Mouse (Mus musculus): ENCODE measurements at regions not wholly inside any gene's neighbourhood (a gene's known extent, or its start where the extent isn't known, plus 50 kb on each side); places are given as distances from the start of the nearest gene placed in this dataset.
A peak's percentile ranks its signal among the peaks of the same experiment; 100 is the strongest.

- H3K4me1 ChIP-seq (replicated peaks; ENCODE audit: control insufficient read depth, insufficient read depth, low read length) = 0 out of 2 replicates have a peak, but pooled peaks cover 2% of the 10 kb centered on the region
- H3K36me3 ChIP-seq (ENCODE audit: control insufficient read depth, insufficient read depth) = no peaks in the 10 kb centered on the region
- ATAC-seq = peak; percentile 57
- H3K4me2 ChIP-seq (ENCODE audit: low read length) = no peak overlapping the region
- 15% methylated on average over 9 of the region's 9 CpGs for WGBS
- no peak overlapping the region for H3K9ac ChIP-seq (replicated peaks; ENCODE audit: low read depth, low read length)
- no peaks in the 10 kb centered on the region for H3K9me3 ChIP-seq (ENCODE audit: control insufficient read depth, low read length)
- no peaks in the 10 kb centered on the region for H3K27me3 ChIP-seq (replicated peaks; ENCODE audit: control insufficient read depth, insufficient read depth, low read length)
- no peak overlapping the region for H3K4me3 ChIP-seq (replicated peaks; ENCODE audit: low read length)
- no peak overlapping the region for H3K27ac ChIP-seq (ENCODE audit: low read length)
These were observed 245.5 kb downstream of the Adgra3 start for GRCm38 (mm10) chr5:49813335-49813734.

- ATAC-seq = no peak
- 77% methylated on average over 11 of the region's 11 CpGs for WGBS
- no peaks in the 10 kb centered on the region for H3K9me3 ChIP-seq (ENCODE audit: control insufficient read depth, low read length)
These were observed 263.9 kb upstream of the Kcnip4 start for GRCm38 (mm10) chr5:49788494-49789160.

GRCm38 (mm10) chr5:49783728-49784127, 259.0 kb upstream of the Kcnip4 start:
- 26% methylated on average over 3 of the region's 3 CpGs for WGBS
- Histone ChIP-seq H3K9me3 (ENCODE audit: control insufficient read depth, low read length) (no peaks in the 10 kb centered on the region), H3K27me3 (replicated peaks; ENCODE audit: control insufficient read depth, insufficient read depth, low read length) (no peaks in the 10 kb centered on the region), H3K4me3 (replicated peaks; ENCODE audit: low read length) (no peak overlapping the region), H3K4me2 (ENCODE audit: low read length) (no peak overlapping the region), H3K27ac (ENCODE audit: low read length) (no peak overlapping the region), H3K9ac (replicated peaks; ENCODE audit: low read depth, low read length) (no peak overlapping the region), H3K4me1 (replicated peaks; ENCODE audit: control insufficient read depth, insufficient read depth, low read length) (peaks cover 3% of the 10 kb centered on the region; the same call in 1 of the 2 replicates), H3K36me3 (ENCODE audit: control insufficient read depth, insufficient read depth) (no peaks in the 10 kb centered on the region)
- peak; percentile 96 for ATAC-seq

More at GRCm38 (mm10) chr5:49788494-49789160, 263.9 kb upstream of the Kcnip4 start:
- H3K27me3 ChIP-seq (replicated peaks; ENCODE audit: control insufficient read depth, insufficient read depth, low read length) = no peaks in the 10 kb centered on the region
- no peak overlapping the region for H3K27ac ChIP-seq (ENCODE audit: low read length)
- no peak overlapping the region for H3K4me3 ChIP-seq (replicated peaks; ENCODE audit: low read length)
- H3K36me3 ChIP-seq (ENCODE audit: control insufficient read depth, insufficient read depth) = no peaks in the 10 kb centered on the region
- H3K4me2 ChIP-seq (ENCODE audit: low read length) = no peak overlapping the region
- H3K4me1 ChIP-seq (replicated peaks; ENCODE audit: control insufficient read depth, insufficient read depth, low read length) = peaks cover 3% of the 10 kb centered on the region; the same call in 1 of the 2 replicates
- H3K9ac ChIP-seq (replicated peaks; ENCODE audit: low read depth, low read length) = no peak overlapping the region

GRCm38 (mm10) chr5:49761054-49761453, 236.3 kb upstream of the Kcnip4 start:
- Histone ChIP-seq H3K9ac (replicated peaks; ENCODE audit: low read depth, low read length) (no peak overlapping the region), H3K27ac (ENCODE audit: low read length) (no peak overlapping the region), H3K36me3 (ENCODE audit: control insufficient read depth, insufficient read depth) (no peaks in the 10 kb centered on the region), H3K27me3 (replicated peaks; ENCODE audit: control insufficient read depth, insufficient read depth, low read length) (no peaks in the 10 kb centered on the region), H3K4me2 (ENCODE audit: low read length) (no peak overlapping the region), H3K4me3 (replicated peaks; ENCODE audit: low read length) (no peak overlapping the region), H3K9me3 (ENCODE audit: control insufficient read depth, low read length) (no peaks in the 10 kb centered on the region), H3K4me1 (replicated peaks; ENCODE audit: control insufficient read depth, insufficient read depth, low read length) (no peaks in the 10 kb centered on the region)
- WGBS = 58% methylated on average over 4 of the region's 4 CpGs
- ATAC-seq = no peak

GRCm38 (mm10) chr5:49755531-49755930, 230.8 kb upstream of the Kcnip4 start:
- Histone ChIP-seq H3K36me3 (ENCODE audit: control insufficient read depth, insufficient read depth) (no peaks in the 10 kb centered on the region), H3K9ac (replicated peaks; ENCODE audit: low read depth, low read length) (no peak overlapping the region), H3K27me3 (replicated peaks; ENCODE audit: control insufficient read depth, insufficient read depth, low read length) (no peaks in the 10 kb centered on the region), H3K9me3 (ENCODE audit: control insufficient read depth, low read length) (no peaks in the 10 kb centered on the region), H3K4me1 (replicated peaks; ENCODE audit: control insufficient read depth, insufficient read depth, low read length) (no peaks in the 10 kb centered on the region), H3K27ac (ENCODE audit: low read length) (no peak overlapping the region), H3K4me2 (ENCODE audit: low read length) (no peak overlapping the region), H3K4me3 (replicated peaks; ENCODE audit: low read length) (no peak overlapping the region)
- ATAC-seq = no peak
- WGBS = 86% methylated on average over 1 of the region's 1 CpGs

- ATAC-seq = no peak
- no peak overlapping the region for H3K27ac ChIP-seq (ENCODE audit: low read length)
- H3K36me3 ChIP-seq (ENCODE audit: control insufficient read depth, insufficient read depth) = no peaks in the 10 kb centered on the region
- 38% methylated on average over 1 of the region's 1 CpGs for WGBS
- no peaks in the 10 kb centered on the region for H3K27me3 ChIP-seq (replicated peaks; ENCODE audit: control insufficient read depth, insufficient read depth, low read length)
- H3K9ac ChIP-seq (replicated peaks; ENCODE audit: low read depth, low read length) = no peak overlapping the region
- H3K4me2 ChIP-seq (ENCODE audit: low read length) = no peak overlapping the region
- no peaks in the 10 kb centered on the region for H3K4me1 ChIP-seq (replicated peaks; ENCODE audit: control insufficient read depth, insufficient read depth, low read length)
- H3K4me3 ChIP-seq (replicated peaks; ENCODE audit: low read length) = no peak overlapping the region
- no peaks in the 10 kb centered on the region for H3K9me3 ChIP-seq (ENCODE audit: control insufficient read depth, low read length)
These were observed 187.9 kb upstream of the Kcnip4 start for GRCm38 (mm10) chr5:49712607-49713006.

GRCm38 (mm10) chr5:49682156-49682555, 157.4 kb upstream of the Kcnip4 start:
- Histone ChIP-seq H3K36me3 (ENCODE audit: control insufficient read depth, insufficient read depth) (no peaks in the 10 kb centered on the region), H3K9me3 (ENCODE audit: control insufficient read depth, low read length) (no peaks in the 10 kb centered on the region), H3K4me3 (replicated peaks; ENCODE audit: low read length) (no peak overlapping the region), H3K4me1 (replicated peaks; ENCODE audit: control insufficient read depth, insufficient read depth, low read length) (no peaks in the 10 kb centered on the region), H3K27me3 (replicated peaks; ENCODE audit: control insufficient read depth, insufficient read depth, low read length) (no peaks in the 10 kb centered on the region), H3K4me2 (ENCODE audit: low read length) (no peak overlapping the region), H3K27ac (ENCODE audit: low read length) (no peak overlapping the region), H3K9ac (replicated peaks; ENCODE audit: low read depth, low read length) (no peak overlapping the region)
- 85% methylated on average over 4 of the region's 4 CpGs for WGBS
- no peak for ATAC-seq

- no peak overlapping the region for H3K4me2 ChIP-seq (ENCODE audit: low read length)
- H3K4me1 ChIP-seq (replicated peaks; ENCODE audit: control insufficient read depth, insufficient read depth, low read length) = no peaks in the 10 kb centered on the region
- no peak overlapping the region for H3K4me3 ChIP-seq (replicated peaks; ENCODE audit: low read length)
- ATAC-seq = no peak
- H3K36me3 ChIP-seq (ENCODE audit: control insufficient read depth, insufficient read depth) = no peaks in the 10 kb centered on the region
- H3K9ac ChIP-seq (replicated peaks; ENCODE audit: low read depth, low read length) = no peak overlapping the region
- H3K27me3 ChIP-seq (replicated peaks; ENCODE audit: control insufficient read depth, insufficient read depth, low read length) = no peaks in the 10 kb centered on the region
- H3K9me3 ChIP-seq (ENCODE audit: control insufficient read depth, low read length) = no peaks in the 10 kb centered on the region
- WGBS = 64% methylated on average over 2 of the region's 2 CpGs
- H3K27ac ChIP-seq (ENCODE audit: low read length) = no peak overlapping the region
These were observed 156.8 kb upstream of the Kcnip4 start for GRCm38 (mm10) chr5:49681514-49681913.

GRCm38 (mm10) chr5:49675885-49676284, 151.2 kb upstream of the Kcnip4 start:
- WGBS = 61% methylated on average over 2 of the region's 2 CpGs
- H3K9ac ChIP-seq (replicated peaks; ENCODE audit: low read depth, low read length) = no peak overlapping the region
- H3K9me3 ChIP-seq (ENCODE audit: control insufficient read depth, low read length) = no peaks in the 10 kb centered on the region
- H3K36me3 ChIP-seq (ENCODE audit: control insufficient read depth, insufficient read depth) = no peaks in the 10 kb centered on the region
- H3K4me2 ChIP-seq (ENCODE audit: low read length) = no peak overlapping the region
- H3K4me1 ChIP-seq (replicated peaks; ENCODE audit: control insufficient read depth, insufficient read depth, low read length) = no peaks in the 10 kb centered on the region
- peak; percentile 68 for ATAC-seq
- H3K4me3 ChIP-seq (replicated peaks; ENCODE audit: low read length) = no peak overlapping the region
- H3K27ac ChIP-seq (ENCODE audit: low read length) = no peak overlapping the region
- no peaks in the 10 kb centered on the region for H3K27me3 ChIP-seq (replicated peaks; ENCODE audit: control insufficient read depth, insufficient read depth, low read length)

- ATAC-seq = no peak
- Histone ChIP-seq H3K36me3 (ENCODE audit: control insufficient read depth, insufficient read depth) (no peaks in the 10 kb centered on the region), H3K27ac (ENCODE audit: low read length) (no peak overlapping the region), H3K9ac (replicated peaks; ENCODE audit: low read depth, low read length) (no peak overlapping the region), H3K4me1 (replicated peaks; ENCODE audit: control insufficient read depth, insufficient read depth, low read length) (no peaks in the 10 kb centered on the region), H3K27me3 (replicated peaks; ENCODE audit: control insufficient read depth, insufficient read depth, low read length) (no peaks in the 10 kb centered on the region), H3K4me2 (ENCODE audit: low read length) (no peak overlapping the region), H3K4me3 (replicated peaks; ENCODE audit: low read length) (no peak overlapping the region), H3K9me3 (ENCODE audit: control insufficient read depth, low read length) (no peaks in the 10 kb centered on the region)
These were observed 140.5 kb upstream of the Kcnip4 start for GRCm38 (mm10) chr5:49665196-49665595.
